In the genomic region with DNA sequence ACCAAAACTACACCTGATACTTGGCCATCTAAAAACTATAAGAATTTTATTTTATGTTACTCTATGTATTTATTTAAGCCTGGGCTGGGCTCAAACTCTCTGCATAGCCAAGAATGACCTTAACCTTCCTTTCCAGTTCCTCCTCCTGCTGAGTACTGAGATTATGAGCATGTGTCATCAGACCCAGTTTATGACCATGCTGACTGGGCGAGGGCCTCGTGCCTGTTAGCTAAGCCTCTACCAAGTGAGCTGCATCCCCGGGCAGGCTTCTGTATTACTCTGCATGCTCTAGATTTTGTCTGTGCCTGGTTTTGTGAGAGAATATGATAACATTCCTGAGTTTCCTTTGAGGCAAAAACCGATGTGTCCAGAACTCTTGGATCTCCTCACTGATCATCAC, we compare ENCODE assay signal across 28 mouse cellular contexts.
DNase-seq lines count a peak whose midpoint lies in the region; ATAC-seq and TF ChIP-seq lines count a peak whose summit lies in the region.
"Had no signal": no experiment of that assay in that cellular context is flagged by ENCODE, and none has a peak within 500 bp of the region (broad histone marks: within the 10 kb centered on the region; RNA-seq: fewer than 3 reads in every experiment).

No protein-coding gene starts in this region.

- no peaks in the 10 kb centered on the region for H3K36me3 ChIP-seq in kidney, postnatal 0 days (ENCODE audit: insufficient read depth, low read length)
- H3K36me3 ChIP-seq in intestine, postnatal 0 days (ENCODE audit: control insufficient read depth, insufficient read depth): peaks cover 12% of the 10 kb centered on the region; the same call in 1 of the 2 replicates
- H3K36me3 ChIP-seq: hindbrain, embryonic 12.5 days had no signal

- WGBS in kidney, postnatal 0 days: 77% methylated on average over 4 of the region's 4 CpGs
- WGBS in intestine, postnatal 0 days: 64% methylated on average over 4 of the region's 4 CpGs

- H3K4me1 ChIP-seq in kidney, postnatal 0 days (replicated peaks; ENCODE audit: insufficient read depth, low read length): no peaks in the 10 kb centered on the region
- H3K4me1 ChIP-seq in intestine, postnatal 0 days (replicated peaks; ENCODE audit: control insufficient read depth, insufficient read depth, low read length): no peaks in the 10 kb centered on the region
- H3K4me1 ChIP-seq: kidney, embryonic 15.5 days; liver, embryonic 15.5 days; midbrain, embryonic 10.5 days had no signal

- ATAC-seq in kidney, postnatal 0 days (replicated peaks; ENCODE audit: low FRiP score, low read depth): 0 out of 2 replicates have a peak, but pooled peaks have one; percentile 33
- ATAC-seq in intestine, postnatal 0 days: peak; percentile 97
- no peak for ATAC-seq in granulocyte monocyte progenitor cell, adult 5-6 weeks (replicated peaks; ENCODE audit: poor library complexity, severe bottlenecking)
- ATAC-seq: CD4-positive, CD25-positive, alpha-beta regulatory T cell, adult 4 months; forebrain, embryonic 16.5 days; hindbrain, postnatal 0 days; midbrain, embryonic 16.5 days had no signal

- no peak overlapping the region for H3K4me3 ChIP-seq in kidney, postnatal 0 days (replicated peaks; ENCODE audit: low read depth, low read length)
- H3K4me3 ChIP-seq in intestine, postnatal 0 days (ENCODE audit: low read depth, low read length): no peak overlapping the region
- H3K4me3 ChIP-seq: erythroblast, embryonic 14.5 days; heart, embryonic 10.5 days; hindbrain, embryonic 12.5 days; kidney, embryonic 15.5 days; limb, embryonic 12.5 days; liver, embryonic 15.5 days; midbrain, embryonic 10.5 days had no signal

- TF ChIP-seq CTCF in kidney, postnatal 0 days (IDR thresholded peaks at IDR 0.05; ENCODE audit: low read depth): no peak
- TF ChIP-seq CTCF in intestine, postnatal 0 days (IDR thresholded peaks at IDR 0.05; ENCODE audit: low read depth): no peak

- no peaks in the 10 kb centered on the region for H3K9me3 ChIP-seq in kidney, postnatal 0 days (replicated peaks; ENCODE audit: low read length)
- H3K9me3 ChIP-seq in intestine, postnatal 0 days (ENCODE audit: control insufficient read depth): no peaks in the 10 kb centered on the region
- H3K9me3 ChIP-seq: heart, embryonic 10.5 days; hindbrain, embryonic 12.5 days; kidney, embryonic 15.5 days; liver, embryonic 15.5 days; midbrain, embryonic 10.5 days had no signal

- no peak overlapping the region for H3K9ac ChIP-seq in kidney, postnatal 0 days (ENCODE audit: low read depth, low read length)
- H3K9ac ChIP-seq in intestine, postnatal 0 days (ENCODE audit: low read depth, low read length): no peak overlapping the region
- H3K9ac ChIP-seq: hindbrain, embryonic 12.5 days; kidney, embryonic 15.5 days; limb, embryonic 12.5 days; liver, embryonic 15.5 days; lung, embryonic 14.5 days had no signal

- no peak overlapping the region for H3K4me2 ChIP-seq in kidney, postnatal 0 days (ENCODE audit: low read length)
- no peak overlapping the region for H3K4me2 ChIP-seq in intestine, postnatal 0 days (replicated peaks; ENCODE audit: low read depth)
- H3K4me2 ChIP-seq: hindbrain, embryonic 12.5 days; kidney, embryonic 15.5 days; limb, embryonic 12.5 days; liver, embryonic 15.5 days; lung, embryonic 14.5 days had no signal

- no peak for DNase-seq in kidney, postnatal 0 days (ENCODE audit: low spot score)
- no peak for DNase-seq in kidney, postnatal 25 days
- peak; percentile 49 to 62 for DNase-seq in adrenal gland, postnatal 36 days
- DNase-seq in left cerebral cortex, adult 9 months (ENCODE audit: low spot score in 2 of 2): no peak
- DNase-seq in urinary bladder, postnatal 4 days (ENCODE audit: low spot score in 2 of 2): no peak
- DNase-seq: cerebellum, adult 11-12 months; cerebellum, adult 9-11 months; gastrocnemius, postnatal 10 days; heart, postnatal 36 days; kidney, adult 18-20 months; kidney, postnatal 4 days; lung, embryonic 14.5 days; lung, postnatal 14 days; right cerebral cortex, postnatal 4 days; thymus, postnatal 4 days had no signal

- no peaks in the 10 kb centered on the region for H3K27me3 ChIP-seq in kidney, postnatal 0 days (ENCODE audit: insufficient read depth, low read length)
- no peaks in the 10 kb centered on the region for H3K27me3 ChIP-seq in intestine, postnatal 0 days (replicated peaks; ENCODE audit: control insufficient read depth, insufficient read depth, low read length)
- H3K27me3 ChIP-seq: hindbrain, embryonic 12.5 days; kidney, embryonic 15.5 days; limb, embryonic 12.5 days; liver, embryonic 15.5 days had no signal

- H3K27ac ChIP-seq in kidney, postnatal 0 days: no peak overlapping the region
- H3K27ac ChIP-seq in intestine, postnatal 0 days (ENCODE audit: low read depth, low read length): no peak overlapping the region
- H3K27ac ChIP-seq: heart, embryonic 10.5 days; hindbrain, embryonic 12.5 days; hindbrain, postnatal 0 days; kidney, embryonic 15.5 days; limb, embryonic 12.5 days; liver, embryonic 15.5 days; midbrain, embryonic 10.5 days had no signal

Comparison
In these comparisons a context has a peak if more than half of its experiments do, and no peak if none do; other contexts are left out.
1. DNase-seq: peak in adrenal gland, postnatal 36 days (2 of 2); none in kidney, postnatal 0 days (single experiment), kidney, postnatal 25 days (0 of 2), left cerebral cortex, adult 9 months (0 of 2) and urinary bladder, postnatal 4 days (0 of 2).